Mouse (Mus musculus): ENCODE results near the gene Itgb3bp.

Itgb3bp gene

DNA sequence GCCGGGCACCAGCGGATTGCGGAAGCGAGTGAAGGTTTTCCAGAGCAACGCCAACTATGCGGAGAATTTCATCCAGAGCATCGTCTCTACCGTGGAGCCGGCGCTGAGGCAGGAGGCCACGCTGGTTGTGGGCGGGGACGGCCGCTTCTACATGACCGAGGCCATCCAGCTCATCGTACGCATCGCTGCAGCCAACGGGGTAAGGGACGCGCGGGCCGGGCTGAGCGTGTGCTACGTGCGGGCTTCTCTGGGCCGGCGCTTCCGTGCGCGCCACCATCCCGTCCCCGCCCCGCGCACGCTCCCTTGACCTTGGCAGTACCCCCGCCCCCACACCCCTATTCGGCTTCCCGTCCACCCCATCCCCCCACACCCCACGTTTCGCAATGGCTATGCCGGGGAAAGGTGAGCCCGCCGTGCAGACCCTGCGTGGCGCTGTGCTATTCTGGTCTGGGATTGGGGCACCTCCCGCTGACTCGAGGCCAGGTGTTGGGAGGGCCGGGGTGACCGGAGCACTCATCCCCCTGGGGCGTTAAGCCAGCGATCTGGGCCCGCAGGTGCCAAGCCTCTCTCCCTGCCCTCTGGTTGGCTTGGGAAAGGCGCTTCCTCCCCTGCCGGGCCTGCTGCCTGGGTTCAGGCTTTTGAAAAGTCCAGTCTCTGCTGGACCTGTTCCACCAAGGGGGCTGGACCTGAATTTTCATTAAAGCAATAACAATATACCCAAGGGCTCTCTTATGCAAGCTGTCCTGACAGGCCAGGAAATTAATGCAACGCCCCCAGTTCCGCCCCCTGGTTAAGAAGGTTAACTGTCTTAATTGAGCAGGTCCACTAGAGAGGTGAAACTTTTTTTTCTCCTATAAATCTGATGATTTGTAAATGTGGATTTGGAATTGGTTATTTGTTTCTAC, at the start of gene Itgb3bp:
Gene Itgb3bp (minus strand): TSS at position 201 of the 905 bp plus-strand sequence.
- peak; percentile 52 to 56 for DNase-seq (ENCODE audit: low spot score in 2 of 2)

GRCm38 (mm10) chr4:99979326-99979725, 49.7 kb upstream of the Itgb3bp start:
- no peak for DNase-seq (ENCODE audit: low spot score in 2 of 2)

DNA sequence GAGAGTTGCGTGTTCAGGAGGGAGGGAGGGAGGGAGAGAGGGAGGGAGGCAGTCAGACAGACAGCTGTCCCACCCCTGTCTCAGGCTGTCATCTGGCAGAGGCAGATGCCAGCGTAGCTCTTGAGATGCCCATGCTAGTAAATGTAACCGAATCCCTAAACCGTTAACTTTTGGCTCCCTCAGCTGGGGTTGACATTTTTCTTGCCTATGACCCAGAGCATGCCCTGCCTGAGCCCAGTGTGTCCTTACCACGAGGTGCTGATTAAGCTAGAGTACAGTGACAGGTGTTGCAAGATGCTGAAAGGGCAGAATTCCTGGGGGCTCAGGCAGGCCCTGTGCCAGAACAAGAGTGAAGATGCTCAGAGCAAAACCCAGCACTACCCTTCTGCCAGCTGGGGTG, 44.8 kb upstream of the Itgb3bp start:
- no peak for DNase-seq (ENCODE audit: low spot score in 2 of 2)

DNA sequence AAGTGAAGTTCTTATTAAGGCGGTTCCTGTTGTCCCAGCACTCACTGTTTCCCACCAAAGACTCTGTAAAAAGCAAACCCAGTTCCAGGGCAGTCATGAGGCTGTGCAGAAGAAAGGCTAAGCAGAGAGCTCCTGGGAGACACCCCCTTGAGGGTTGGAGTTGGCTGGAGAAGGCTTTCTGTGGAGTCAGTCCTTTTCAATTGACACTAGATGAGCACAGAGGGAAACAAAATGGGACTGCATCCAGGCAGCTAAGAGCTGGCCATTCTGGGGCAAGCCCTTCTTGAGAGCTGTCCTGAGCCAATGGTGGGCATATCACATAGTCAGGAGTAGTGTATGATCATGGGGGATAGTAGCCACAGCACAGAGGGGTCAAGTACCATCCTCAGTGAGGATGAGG, 44.3 kb upstream of the Itgb3bp start:
- no peak for DNase-seq (ENCODE audit: low spot score in 2 of 2)

- no peak for DNase-seq (ENCODE audit: low spot score in 2 of 2)
Measured at GRCm38 (mm10) chr4:99972886-99973285, 43.3 kb upstream of the Itgb3bp start.

- DNase-seq (ENCODE audit: low spot score in 2 of 2): no peak
Measured at GRCm38 (mm10) chr4:99970097-99970496, 40.5 kb upstream of the Itgb3bp start.

DNA sequence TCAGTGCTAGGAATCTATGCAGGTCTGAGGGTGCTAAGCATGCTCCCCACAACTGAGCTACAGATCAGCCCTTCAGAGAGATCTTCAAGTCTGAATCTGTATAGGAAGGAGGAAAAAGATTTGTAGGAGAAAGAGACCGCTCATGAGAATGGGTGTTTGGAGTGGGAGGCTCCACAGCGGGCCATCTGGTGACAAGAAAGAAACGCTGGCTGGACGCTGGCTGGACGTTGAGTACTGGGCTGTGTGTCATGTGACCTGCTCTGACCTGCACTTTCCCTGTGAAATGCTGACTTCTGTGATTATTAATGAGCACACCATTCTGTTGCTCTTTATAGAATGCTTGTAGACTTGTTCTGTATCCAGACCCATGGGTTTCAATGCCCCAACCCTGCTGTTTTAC, 39.7 kb upstream of the Itgb3bp start:
- no peak for DNase-seq (ENCODE audit: low spot score in 2 of 2)

- no peak for DNase-seq (ENCODE audit: low spot score in 2 of 2)
Measured at GRCm38 (mm10) chr4:99966555-99966954, 36.9 kb upstream of the Itgb3bp start.

GRCm38 (mm10) chr4:99959308-99959707, 29.7 kb upstream of the Itgb3bp start:
- no peak for DNase-seq (ENCODE audit: low spot score in 2 of 2)

DNA sequence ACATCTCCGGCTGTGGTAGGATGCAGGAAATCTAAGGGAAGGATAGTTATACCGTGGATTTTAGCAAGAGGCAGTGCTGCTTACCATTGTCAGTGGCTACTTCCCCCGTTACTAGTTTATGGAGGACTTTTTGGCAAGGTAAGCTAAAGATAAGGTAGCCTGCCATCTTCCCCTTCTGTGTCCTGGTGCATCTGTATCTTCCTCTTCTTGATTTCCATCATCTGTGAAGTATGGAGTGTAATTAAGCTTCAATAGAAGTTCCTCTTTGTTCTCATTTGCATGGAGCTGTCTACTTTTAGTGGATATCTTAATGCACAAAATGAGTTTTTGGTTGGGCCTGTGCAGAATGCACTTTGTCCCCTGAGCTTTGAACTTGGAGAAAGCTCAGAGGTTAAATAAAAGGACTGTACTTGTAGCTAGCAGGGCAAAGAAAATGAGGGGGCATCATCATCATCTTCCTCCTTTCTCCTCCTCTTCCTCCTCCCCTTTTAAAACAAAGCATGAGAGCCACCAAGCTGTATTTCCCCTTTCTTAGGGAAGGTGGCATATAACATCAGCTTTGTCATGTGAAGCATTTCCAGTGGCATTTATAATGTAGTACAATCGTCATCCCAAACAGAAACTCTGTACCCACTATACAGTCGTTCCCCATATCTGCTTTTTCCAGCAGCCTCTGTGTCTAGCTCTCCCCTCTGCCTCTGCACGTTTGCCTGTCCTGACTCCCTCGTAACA, 28.6 kb upstream of the Itgb3bp start:
- no peak for DNase-seq (ENCODE audit: low spot score in 2 of 2)

- no peak for DNase-seq (ENCODE audit: low spot score in 2 of 2)
Measured at GRCm38 (mm10) chr4:99957186-99957585, 27.6 kb upstream of the Itgb3bp start.

DNA sequence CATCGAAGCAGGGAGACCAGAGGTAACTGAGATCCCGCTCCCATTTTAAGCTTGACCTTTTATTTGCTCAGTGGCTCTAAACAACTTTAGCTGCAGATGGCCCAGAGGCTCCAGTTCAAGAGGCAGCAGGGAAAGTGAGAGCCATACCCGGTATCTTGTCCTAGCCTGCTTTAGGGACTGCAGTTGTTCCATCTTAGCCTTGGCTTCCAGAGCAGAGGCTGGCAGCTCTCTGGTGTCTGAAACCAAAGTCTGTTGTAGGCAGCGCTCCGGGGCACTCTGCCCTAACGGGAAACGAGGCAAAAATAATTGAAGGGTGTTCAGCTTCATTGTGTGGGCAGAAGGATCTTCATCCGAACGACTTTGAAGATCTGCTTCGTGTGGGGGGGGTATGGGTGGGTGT, 25.8 kb upstream of the Itgb3bp start:
- no peak for DNase-seq (ENCODE audit: low spot score in 2 of 2)

DNA sequence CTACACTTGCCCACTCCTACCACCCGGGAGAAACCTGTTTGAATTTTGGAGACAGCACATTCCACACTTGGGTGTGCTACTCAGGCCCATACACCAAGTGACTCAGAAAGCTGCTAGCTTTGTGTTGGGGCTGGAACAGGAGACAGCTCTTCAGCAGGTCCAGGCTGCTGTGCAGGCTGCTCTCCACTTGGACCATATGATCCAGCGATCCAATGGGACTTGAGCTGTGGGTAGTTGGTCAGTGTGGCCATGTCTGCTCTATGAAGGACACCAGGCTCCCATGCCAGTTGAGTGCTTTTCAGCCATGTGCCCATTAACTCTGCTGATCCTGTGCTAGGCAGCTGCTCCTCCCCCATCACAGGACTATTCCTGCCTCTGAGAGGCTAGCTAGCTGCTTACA, 24.3 kb upstream of the Itgb3bp start:
- DNase-seq (ENCODE audit: low spot score in 2 of 2): no peak

GRCm38 (mm10) chr4:99947896-99948295, 18.3 kb upstream of the Itgb3bp start:
- no peak for DNase-seq (ENCODE audit: low spot score in 2 of 2)

GRCm38 (mm10) chr4:99947192-99947591, 17.6 kb upstream of the Itgb3bp start:
- DNase-seq (ENCODE audit: low spot score in 2 of 2): no peak

DNA sequence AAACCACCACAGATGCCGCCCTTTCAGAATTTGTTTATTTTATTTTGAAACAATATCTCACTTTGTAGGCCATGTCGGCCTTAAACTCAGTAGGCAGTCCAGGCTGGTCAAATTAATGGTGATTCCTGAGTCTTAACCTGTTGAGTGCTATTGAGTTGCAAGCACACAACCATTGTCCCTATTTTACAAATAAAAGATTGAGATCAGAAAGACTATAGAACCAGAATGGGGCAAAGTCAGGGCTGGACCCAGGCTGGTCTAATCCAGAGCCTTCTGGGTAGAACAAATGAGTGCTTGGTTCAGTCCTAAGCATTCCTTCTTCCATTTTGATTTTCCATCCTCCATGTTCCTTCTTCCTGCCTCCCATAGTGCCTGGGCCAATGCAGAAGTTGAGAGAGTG, 16.9 kb upstream of the Itgb3bp start:
- DNase-seq (ENCODE audit: low spot score in 2 of 2): no peak

GRCm38 (mm10) chr4:99945011-99945410, 15.4 kb upstream of the Itgb3bp start:
- no peak for DNase-seq (ENCODE audit: low spot score in 2 of 2)

DNA sequence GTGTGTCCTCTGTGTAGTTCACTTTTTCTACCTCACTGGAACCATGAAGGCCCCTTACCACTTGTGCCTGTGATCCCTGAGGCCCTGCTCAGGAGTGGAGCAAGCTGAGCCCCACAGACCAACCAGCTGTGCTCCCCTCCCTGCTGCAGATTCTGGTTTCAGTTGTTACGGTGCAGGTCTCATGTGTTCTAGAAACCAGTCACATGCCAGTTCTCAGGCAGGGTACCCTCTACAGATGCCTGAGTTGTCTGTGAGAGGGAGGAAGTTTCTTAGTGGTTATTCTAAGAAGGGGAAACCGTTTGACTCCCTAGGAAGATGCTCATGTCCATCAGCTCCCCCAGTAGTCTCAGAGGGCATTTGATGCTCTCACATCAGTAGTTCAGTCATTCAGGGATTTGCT, 15.0 kb upstream of the Itgb3bp start:
- no peak for DNase-seq (ENCODE audit: low spot score in 2 of 2)

- peak in 1 of 2 experiments; percentile 2 for DNase-seq (ENCODE audit: low spot score in 2 of 2)
Measured at GRCm38 (mm10) chr4:99941655-99942414, 12.2 kb upstream of the Itgb3bp start.

GRCm38 (mm10) chr4:99939711-99940505, 10.3 kb upstream of the Itgb3bp start:
- no peak for DNase-seq (ENCODE audit: low spot score in 2 of 2)

DNA sequence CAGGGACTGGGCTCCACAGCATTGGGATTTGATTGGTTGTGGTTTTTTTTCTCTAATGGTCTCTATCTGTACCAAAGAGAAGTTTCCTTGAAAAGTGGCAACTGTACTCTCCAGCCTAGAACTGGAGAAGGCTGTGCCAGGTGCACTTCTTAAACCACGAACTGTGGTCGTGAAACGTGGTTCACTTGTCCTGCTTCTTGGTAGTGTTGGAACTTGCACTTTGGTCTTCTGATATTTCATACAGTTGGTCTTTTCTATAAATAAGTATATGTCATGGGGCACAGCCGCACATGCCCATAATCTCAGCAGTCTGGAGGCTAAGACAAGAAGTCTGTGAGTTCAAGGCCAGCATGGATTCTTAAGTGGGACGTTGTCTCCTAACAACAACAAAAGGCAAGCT, 6.7 kb upstream of the Itgb3bp start:
- no peak for DNase-seq (ENCODE audit: low spot score in 2 of 2)

Data from spleen, postnatal 36 days (tissue).